Mouse (Mus musculus) left cerebral cortex, postnatal 36 days (tissue): ENCODE data around the gene Bfsp1. TPM values are rescaled to one million over a fixed set of nuclear protein-coding genes. Genes with fewer than 3 reads are reported as not detected.

Source experiments
- DNase-seq, 2 experiments: peaks; one replicate each; pipeline ENCODE4 v3.0.0; 2021 to 2022; ENCODE audit warnings: low spot score in 2 of 2, mixed read lengths in 1 of 2
- intact Hi-C: fragments of 180-260 bp; cut with DNase I; formaldehyde crosslinking; loops from one replicate; pipeline ENCODE4 v1.15.1; 2025
- total RNA-seq, 2 experiments: library from RNA; stranded (reverse); gene quantifications; 2 replicates each; pipeline ENCODE4 v1.2.3; 2021

Bfsp1 gene
- total RNA-seq, 2 experiments from 2014 or later, result 0.66 to 1.0 TPM

DNA sequence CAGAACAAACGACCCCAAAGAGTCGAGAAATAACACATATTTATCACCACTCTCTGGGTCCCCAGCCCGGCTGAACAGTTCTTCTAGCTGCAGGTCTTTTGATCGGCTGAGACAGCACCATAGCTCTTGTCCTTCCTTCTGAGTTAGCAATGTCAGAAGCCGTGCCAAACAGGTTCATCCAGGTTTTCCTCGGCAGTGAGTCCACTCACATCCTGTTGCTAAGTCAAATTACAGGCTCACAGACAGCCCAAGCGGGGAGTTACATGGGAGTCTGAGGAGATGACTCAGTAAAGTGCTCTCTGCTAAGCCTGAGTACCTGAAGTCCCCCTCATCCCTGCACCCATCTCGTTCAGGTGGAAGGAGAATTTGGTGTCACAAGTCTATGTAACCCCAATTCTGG is 1.6 kb upstream of the Bfsp1 start:
- intact Hi-C loops, result loop anchor here (10.0 kb wide), 1 partner anchor 590 kb away; no protein-coding TSS in a partner anchor
- DNase-seq, result no peak

- intact Hi-C loops, result no loop called here
- no peak for DNase-seq
Observed at GRCm38 (mm10) chr2:143859166-143859565, 3.8 kb downstream of the Bfsp1 start.

GRCm38 (mm10) chr2:143853447-143853846 is 9.5 kb downstream of the Bfsp1 start:
- no peak for DNase-seq
- intact Hi-C loops, result no loop called here

DNA sequence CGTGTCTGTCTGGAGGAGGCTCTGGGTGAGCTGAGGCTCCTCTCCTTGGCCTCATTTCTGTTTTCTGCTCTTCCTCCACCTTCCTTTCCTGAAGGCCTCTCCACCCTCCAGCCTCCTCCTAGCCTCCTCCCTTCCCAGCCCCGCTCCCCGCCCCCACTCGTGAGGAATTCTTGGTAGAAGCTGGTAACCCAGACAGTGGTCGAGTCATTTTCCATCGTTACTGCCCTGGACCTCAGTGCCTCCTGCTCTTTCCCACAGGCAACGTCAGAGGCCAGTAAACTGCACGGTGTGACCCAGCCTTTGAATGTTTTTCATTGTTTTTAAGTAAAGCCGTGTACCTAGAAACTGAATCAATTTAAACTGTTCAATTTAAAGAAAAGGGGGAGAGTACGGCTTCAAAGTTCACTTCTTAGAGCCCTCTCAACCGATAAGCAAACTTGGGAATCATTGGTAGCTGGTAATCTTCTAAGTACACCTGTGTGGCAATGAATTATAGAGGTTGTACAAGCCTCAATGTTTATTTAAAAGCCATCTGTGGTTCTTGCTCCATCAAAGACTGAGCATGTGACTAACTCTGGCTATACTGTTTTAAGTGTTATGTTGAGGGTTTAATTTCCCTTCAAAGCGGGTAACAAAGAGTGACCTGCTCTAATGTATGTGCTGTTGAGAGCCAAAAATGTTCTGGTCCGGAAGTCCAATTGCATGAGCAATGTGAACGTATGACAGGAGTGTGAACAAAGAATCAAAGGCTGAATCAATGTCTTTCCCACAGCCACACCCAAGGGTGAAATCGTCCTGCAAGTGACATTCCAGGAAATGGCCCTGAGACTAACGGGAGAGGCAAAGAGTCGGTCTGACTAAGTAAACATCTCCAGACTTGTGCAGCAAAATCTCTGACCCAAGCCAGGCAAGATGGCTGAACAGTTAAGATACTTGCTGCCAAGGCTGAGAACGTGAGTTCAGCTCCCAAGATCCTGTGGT is 10.4 kb downstream of the Bfsp1 start:
- intact Hi-C loops, result no loop called here
- no peak for DNase-seq

- DNase-seq, result peak; percentile 16 to 17
- intact Hi-C loops, result no loop called here
Observed at GRCm38 (mm10) chr2:143851354-143852221, 11.4 kb downstream of the Bfsp1 start.

DNA sequence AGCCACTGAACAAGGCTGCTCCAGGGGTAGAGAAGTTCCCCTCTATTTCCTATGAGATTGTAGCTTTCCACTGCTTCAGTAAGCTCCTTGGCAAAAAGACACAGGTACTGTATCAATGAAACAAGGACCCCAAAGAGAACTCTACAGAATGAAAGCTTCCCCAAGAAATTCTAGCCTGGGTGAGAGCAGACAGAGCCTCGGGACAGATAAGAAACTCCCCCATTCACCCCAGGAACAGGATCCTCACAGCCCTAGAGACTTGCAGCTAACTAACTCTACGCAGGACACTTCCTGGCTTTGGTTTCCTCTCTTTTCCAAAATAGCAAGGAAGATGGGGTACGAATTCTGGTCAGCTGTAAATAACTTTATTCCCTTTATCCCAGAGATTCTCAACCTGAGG is 15.7 kb downstream of the Bfsp1 start:
- DNase-seq, result no peak
- intact Hi-C loops, result no loop called here

- DNase-seq, result peak in 1 of 2 experiments; percentile 19
- intact Hi-C loops, result no loop called here
Observed at GRCm38 (mm10) chr2:143846799-143847198, 16.2 kb downstream of the Bfsp1 start.

DNA sequence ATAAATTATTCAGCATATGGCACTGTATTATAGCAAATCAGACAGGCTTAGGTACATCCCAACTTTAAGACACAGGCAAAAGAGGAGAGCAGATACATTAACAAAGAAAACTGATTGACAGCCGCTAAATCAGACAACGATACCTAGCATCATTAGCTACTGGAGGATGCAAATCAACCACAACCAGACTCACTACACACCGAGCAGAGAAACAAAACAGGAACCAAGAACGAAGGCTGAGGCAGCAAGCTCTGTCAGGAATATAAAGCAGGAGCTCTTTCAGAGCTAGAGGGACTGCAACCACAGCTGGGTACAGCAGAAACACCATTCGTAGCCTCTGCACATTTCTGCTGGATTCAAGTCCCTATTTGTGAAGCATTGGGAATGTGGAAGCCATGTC is 18.2 kb downstream of the Bfsp1 start:
- intact Hi-C loops, result no loop called here

GRCm38 (mm10) chr2:143841536-143841935 is 21.4 kb downstream of the Bfsp1 start:
- DNase-seq, result no peak
- intact Hi-C loops, result no loop called here

More for the DNA sequence above, 18.2 kb downstream of the Bfsp1 start:
- DNase-seq, result no peak

GRCm38 (mm10) chr2:143840895-143841294 is 22.1 kb downstream of the Bfsp1 start:
- intact Hi-C loops, result no loop called here
- DNase-seq, result no peak

- DNase-seq, result no peak
- intact Hi-C loops, result loop anchor here (5.0 kb wide), 3 partner anchors 378 to 613 kb away; no protein-coding TSS in a partner anchor
Observed at GRCm38 (mm10) chr2:143839458-143839857, 23.5 kb downstream of the Bfsp1 start.

GRCm38 (mm10) chr2:143838698-143839097 is 24.3 kb downstream of the Bfsp1 start:
- no peak for DNase-seq
- intact Hi-C loops, result loop anchor here (5.0 kb wide), 3 partner anchors 379 to 614 kb away; no protein-coding TSS in a partner anchor

DNA sequence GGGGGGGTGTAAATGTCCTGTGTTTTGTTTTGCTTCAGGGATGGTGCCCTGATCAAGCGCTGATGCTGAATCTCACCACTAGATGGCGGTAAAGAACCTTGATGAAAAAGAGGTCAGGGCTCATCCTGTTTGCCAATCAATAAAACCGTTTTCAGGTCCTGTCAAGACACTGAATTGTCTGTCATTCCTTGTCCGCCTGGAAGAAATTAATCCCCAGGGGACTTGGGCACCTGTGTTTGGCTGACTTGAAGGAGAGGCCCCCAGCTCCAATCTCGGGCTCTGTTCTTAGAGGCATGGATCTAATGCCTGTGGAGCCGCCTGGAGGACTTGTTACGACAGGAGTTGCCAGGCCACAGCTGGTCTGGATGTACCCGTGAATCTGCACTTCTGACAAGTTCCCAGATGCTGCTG is 25.7 kb downstream of the Bfsp1 start:
- intact Hi-C loops, result loop anchor here (5.0 kb wide), 3 partner anchors 380 to 615 kb away; no protein-coding TSS in a partner anchor
- DNase-seq, result peak; percentile 54 to 74

- no peak for DNase-seq
- intact Hi-C loops, result loop anchor here (5.0 kb wide), 3 partner anchors 381 to 616 kb away; no protein-coding TSS in a partner anchor
Observed at GRCm38 (mm10) chr2:143835820-143836219, 27.2 kb downstream of the Bfsp1 start.

- no peak for DNase-seq
- intact Hi-C loops, result no loop called here
Observed at GRCm38 (mm10) chr2:143834082-143834481, 28.9 kb downstream of the Bfsp1 start.

GRCm38 (mm10) chr2:143832721-143833120 is 30.3 kb downstream of the Bfsp1 start:
- DNase-seq, result no peak
- intact Hi-C loops, result no loop called here

GRCm38 (mm10) chr2:143831645-143832044 is 31.3 kb downstream of the Bfsp1 start:
- intact Hi-C loops, result no loop called here
- no peak for DNase-seq

- intact Hi-C loops, result no loop called here
- DNase-seq, result no peak
Observed at GRCm38 (mm10) chr2:143813461-143813860, 49.5 kb downstream of the Bfsp1 start.

- DNase-seq, result no peak
- intact Hi-C loops, result no loop called here
Observed at GRCm38 (mm10) chr2:143812262-143812661, 50.7 kb downstream of the Bfsp1 start.

GRCm38 (mm10) chr2:143808789-143809188 is 54.2 kb downstream of the Bfsp1 start:
- DNase-seq, result no peak
- intact Hi-C loops, result no loop called here
